In the genomic region with DNA sequence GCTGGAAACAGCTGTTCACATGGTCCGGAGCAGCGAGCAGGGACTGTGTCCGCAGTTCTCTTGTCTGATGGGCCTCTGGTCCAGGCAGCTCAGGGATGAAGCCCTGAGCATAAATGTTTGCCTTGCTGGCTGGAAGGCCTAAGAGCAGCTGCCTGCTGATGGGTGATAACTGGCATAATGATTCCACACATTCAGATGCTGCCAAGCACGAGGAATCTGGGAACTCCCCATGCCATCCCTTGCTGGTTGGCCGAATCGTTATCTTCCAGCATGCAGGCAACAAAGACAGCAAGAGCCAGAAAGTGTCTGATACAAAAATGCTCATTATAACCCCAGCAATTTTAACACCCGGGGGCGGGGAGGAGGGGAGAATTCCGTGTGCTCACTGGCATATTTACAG, we compare ENCODE assay signal across 15 mouse cellular contexts.
DNase-seq lines count a peak whose midpoint lies in the region; ATAC-seq lines count a peak whose summit lies in the region.
"Had no signal": no experiment of that assay in that cellular context is flagged by ENCODE, and none has a peak within 500 bp of the region (broad histone marks: within the 10 kb centered on the region; RNA-seq: fewer than 3 reads in every experiment).

No protein-coding gene starts in this region.

- no peak overlapping the region; the same call in 1 of the 2 replicates for H3K27ac ChIP-seq in forebrain, embryonic 13.5 days
- H3K27ac ChIP-seq in forebrain, embryonic 11.5 days (ENCODE audit: low read depth, low read length), result no peak overlapping the region
- H3K27ac ChIP-seq: embryonic facial prominence, embryonic 13.5 days; kidney, postnatal 0 days; limb, embryonic 15.5 days; lung, embryonic 15.5 days had no signal

- no peak for DNase-seq in forebrain, embryonic 11.5 days (ENCODE audit: low spot score)
- DNase-seq in left cerebral cortex, adult 11 months (ENCODE audit: low spot score), result peak; percentile 0
- DNase-seq in left cerebral cortex, postnatal 10 days (ENCODE audit: extremely low spot score in 1 of 2, low spot score in 2 of 2), result no peak
- peak; percentile 82 for DNase-seq in Muller cell, postnatal 12 days (ENCODE audit: inconsistent ontology term)
- peak; percentile 1 to 9 for DNase-seq in frontal cortex, postnatal 36 days (ENCODE audit: low spot score in 2 of 2)
- DNase-seq in kidney, postnatal 10 days, result no peak
- DNase-seq in urinary bladder, postnatal 36 days (ENCODE audit: low spot score in 2 of 2), result no peak
- DNase-seq: adrenal gland, adult 8-10 months; layer of hippocampus, adult 9-11 months had no signal

- peaks cover 4% of the 10 kb centered on the region; the same call in 1 of the 2 replicates for H3K4me1 ChIP-seq in forebrain, embryonic 13.5 days
- H3K4me1 ChIP-seq in forebrain, embryonic 11.5 days (replicated peaks; ENCODE audit: control insufficient read depth, insufficient read depth, low read length), result no peaks in the 10 kb centered on the region
- H3K4me1 ChIP-seq: embryonic facial prominence, embryonic 13.5 days; limb, embryonic 15.5 days; lung, embryonic 15.5 days had no signal

- H3K9ac ChIP-seq in forebrain, embryonic 13.5 days, result no peak overlapping the region
- H3K9ac ChIP-seq in forebrain, embryonic 11.5 days (ENCODE audit: low read length), result no peak overlapping the region
- H3K9ac ChIP-seq: embryonic facial prominence, embryonic 13.5 days; limb, embryonic 15.5 days; lung, embryonic 15.5 days had no signal

- no peaks in the 10 kb centered on the region for H3K9me3 ChIP-seq in forebrain, embryonic 13.5 days (replicated peaks)
- no peaks in the 10 kb centered on the region for H3K9me3 ChIP-seq in forebrain, embryonic 11.5 days (ENCODE audit: control insufficient read depth, low read length)
- H3K9me3 ChIP-seq: embryonic facial prominence, embryonic 13.5 days; limb, embryonic 15.5 days; lung, embryonic 15.5 days had no signal

- H3K27me3 ChIP-seq in forebrain, embryonic 13.5 days, result no peaks in the 10 kb centered on the region
- no peaks in the 10 kb centered on the region for H3K27me3 ChIP-seq in forebrain, embryonic 11.5 days (ENCODE audit: control insufficient read depth, insufficient read depth, low read length)
- H3K27me3 ChIP-seq: embryonic facial prominence, embryonic 13.5 days; limb, embryonic 15.5 days; lung, embryonic 15.5 days had no signal

- 46% methylated on average over 9 of the region's 9 CpGs for WGBS in forebrain, embryonic 13.5 days
- WGBS in forebrain, embryonic 11.5 days, result 65% methylated on average over 9 of the region's 9 CpGs

- no peak overlapping the region for H3K4me3 ChIP-seq in forebrain, embryonic 13.5 days
- no peak overlapping the region for H3K4me3 ChIP-seq in forebrain, embryonic 11.5 days (ENCODE audit: low read depth, low read length)
- H3K4me3 ChIP-seq: embryonic facial prominence, embryonic 13.5 days; limb, embryonic 15.5 days; lung, embryonic 15.5 days had no signal

- peak; percentile 66 for ATAC-seq in forebrain, embryonic 13.5 days
- ATAC-seq in forebrain, embryonic 11.5 days (replicated peaks; ENCODE audit: low FRiP score), result no peak
- ATAC-seq: intestine, embryonic 16.5 days had no signal

- no peaks in the 10 kb centered on the region for H3K36me3 ChIP-seq in forebrain, embryonic 13.5 days (ENCODE audit: poor library complexity, severe bottlenecking)
- no peaks in the 10 kb centered on the region for H3K36me3 ChIP-seq in forebrain, embryonic 11.5 days (ENCODE audit: control insufficient read depth, insufficient read depth, low read length)
- H3K36me3 ChIP-seq: embryonic facial prominence, embryonic 13.5 days; limb, embryonic 15.5 days; lung, embryonic 15.5 days had no signal

- intact Hi-C loops in left cerebral cortex, postnatal 10 days (cut with DNase I), result no loop called here

- H3K4me2 ChIP-seq in forebrain, embryonic 13.5 days, result no peak overlapping the region
- no peak overlapping the region for H3K4me2 ChIP-seq in forebrain, embryonic 11.5 days (ENCODE audit: low read depth, low read length, severe bottlenecking)
- H3K4me2 ChIP-seq: embryonic facial prominence, embryonic 13.5 days; limb, embryonic 15.5 days; lung, embryonic 15.5 days had no signal

Comparison
In these comparisons a context has a peak if more than half of its experiments do, and no peak if none do; other contexts are left out.
1. DNase-seq: peak in left cerebral cortex, adult 11 months (single experiment), Muller cell, postnatal 12 days (single experiment) and frontal cortex, postnatal 36 days (2 of 2); none in forebrain, embryonic 11.5 days (single experiment), left cerebral cortex, postnatal 10 days (0 of 2), kidney, postnatal 10 days (single experiment) and urinary bladder, postnatal 36 days (0 of 2).